Mouse (Mus musculus) cerebellum, adult (tissue): ENCODE data around the gene Synpo2.

Experiments
- ATAC-seq: cut with Nextera tagmentation; 2 replicates; pipeline ENCODE4 v1.9.2; 2017; ENCODE audit warnings: mild to moderate bottlenecking, moderate library complexity, mixed read lengths; ENCODE audit not compliant: insufficient number of reproducible peaks, low FRiP score, low TSS enrichment

Synpo2 gene

DNA sequence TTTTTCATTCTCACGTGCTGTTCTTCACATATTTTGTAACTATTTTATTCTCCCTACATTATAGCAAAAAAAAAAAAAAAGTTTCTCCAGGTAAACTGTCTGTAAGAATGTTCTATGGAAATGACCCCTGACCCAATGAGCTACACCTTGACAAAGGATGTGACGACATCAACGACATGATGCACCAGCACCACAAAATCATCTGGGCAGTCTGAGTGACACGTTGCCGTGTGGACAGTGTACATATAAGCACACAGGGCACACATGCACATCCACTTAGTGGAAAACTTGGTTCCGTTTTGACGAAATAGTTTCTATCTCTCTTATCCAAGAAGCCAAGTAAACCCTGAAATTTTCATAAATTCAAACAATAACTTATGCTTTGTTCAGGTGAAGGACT, 30.5 kb downstream of the Synpo2 start:
- ATAC-seq: no peak

DNA sequence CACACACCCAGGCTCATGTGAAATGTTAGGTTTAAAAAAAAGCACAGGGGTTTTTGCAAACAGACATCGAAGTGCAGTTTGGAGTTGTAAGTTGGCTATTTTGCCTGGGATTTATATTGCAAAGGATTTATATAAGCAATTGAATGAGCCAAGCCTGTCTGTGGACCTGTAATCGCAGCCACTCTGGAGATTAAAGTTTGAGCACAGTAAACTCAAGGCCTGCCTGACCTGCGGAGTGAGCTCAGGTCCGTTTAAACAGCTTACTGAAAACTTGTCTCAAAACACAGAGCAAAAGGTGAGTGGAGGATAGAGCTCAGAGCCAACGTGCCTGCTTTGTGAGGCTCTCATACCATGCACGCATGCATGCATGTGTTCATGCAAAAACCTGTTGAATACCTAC, 30.9 kb downstream of the Synpo2 start:
- ATAC-seq: no peak

DNA sequence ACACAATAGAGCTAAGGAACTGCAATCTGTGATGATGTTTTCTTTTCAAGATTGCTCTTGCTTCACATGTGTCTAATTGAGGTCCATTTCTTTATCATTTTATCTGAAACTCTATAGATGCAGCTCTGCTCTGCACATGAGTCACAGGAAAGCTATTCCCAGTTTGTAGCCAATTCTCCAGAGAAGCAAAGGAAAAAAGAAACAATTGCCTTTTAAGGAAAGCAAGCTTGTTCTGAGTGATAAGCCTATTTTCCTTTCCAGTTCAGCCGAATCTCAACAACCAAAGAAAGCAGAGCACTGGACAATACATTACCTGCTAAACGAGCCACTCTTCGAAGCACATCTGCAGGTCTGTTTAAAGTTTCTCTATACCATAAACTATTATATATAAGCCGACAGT, 31.3 kb downstream of the Synpo2 start:
- no peak for ATAC-seq

DNA sequence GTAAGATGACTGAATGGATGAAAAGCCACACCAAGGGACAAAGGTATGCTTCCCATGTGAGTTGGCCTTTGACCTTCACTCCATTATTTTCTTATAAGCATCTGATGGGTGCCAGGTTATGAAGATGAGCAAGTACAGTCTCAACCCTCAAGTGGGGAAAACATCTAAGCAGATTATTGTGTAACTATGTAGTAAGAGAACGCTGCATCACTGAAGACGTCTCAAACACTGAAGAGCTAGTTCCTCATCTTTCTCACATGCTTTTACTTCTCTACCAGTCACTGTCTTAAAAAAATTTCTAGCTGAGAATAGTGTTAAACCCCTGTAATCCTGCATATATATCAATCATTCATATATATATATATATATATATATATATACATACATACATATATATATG, 34.2 kb downstream of the Synpo2 start:
- no peak for ATAC-seq

DNA sequence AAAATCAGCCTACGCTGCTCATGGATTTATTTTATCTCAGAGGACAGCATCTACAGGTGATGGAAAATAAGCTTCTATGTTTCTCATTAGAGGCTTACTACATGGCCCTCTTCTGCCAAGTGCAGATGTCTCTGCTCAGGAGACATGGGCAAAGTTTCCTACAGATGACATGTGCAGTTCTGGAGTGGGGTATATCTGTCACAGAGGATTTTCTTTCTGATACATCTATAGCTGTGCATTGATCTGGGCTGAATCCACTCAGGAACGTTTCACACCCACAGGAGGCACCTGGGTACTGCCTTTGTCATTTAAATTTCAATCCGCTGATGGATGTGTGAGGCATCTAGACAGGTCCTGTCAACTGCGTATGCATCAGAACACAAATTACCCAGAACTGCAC, 42.2 kb downstream of the Synpo2 start:
- ATAC-seq: no peak

DNA sequence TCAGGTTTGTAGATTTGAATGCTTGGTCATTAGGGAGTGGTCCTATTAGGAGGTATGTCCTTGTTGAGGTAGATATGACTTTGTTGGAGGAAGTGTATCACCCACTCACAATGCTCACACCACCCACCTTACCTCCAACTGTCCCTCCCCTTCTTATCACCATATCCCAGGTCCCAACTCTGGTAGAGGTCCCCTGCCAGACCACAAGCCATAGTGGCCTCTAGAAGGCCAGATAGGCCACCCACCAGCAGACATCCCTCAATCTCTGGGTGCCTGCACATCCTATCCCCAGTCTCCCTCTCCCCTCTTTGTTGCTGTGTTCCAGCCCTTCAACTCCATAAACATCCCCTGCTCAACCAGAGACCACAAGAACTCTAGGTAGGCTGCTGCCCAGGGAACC, 44.3 kb downstream of the Synpo2 start:
- ATAC-seq: no peak

DNA sequence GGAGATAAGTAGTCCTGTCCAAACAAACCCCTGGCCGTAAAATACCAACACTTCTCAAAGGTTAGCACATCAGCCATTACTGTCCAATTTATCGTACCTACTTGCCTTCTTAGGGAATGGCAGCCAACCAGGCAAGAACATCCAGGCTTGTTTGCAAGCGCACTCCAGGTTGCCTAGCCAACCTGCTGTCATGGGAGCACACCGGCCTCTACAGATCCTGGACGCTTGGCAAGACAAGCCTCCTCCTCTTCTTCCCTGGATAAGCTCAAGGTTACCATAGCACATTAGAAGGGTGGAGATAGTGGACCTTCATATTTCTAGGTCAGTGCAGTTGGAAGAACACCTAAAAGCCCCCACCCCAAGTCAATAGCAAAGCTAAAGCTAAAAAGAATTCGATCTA, 45.6 kb downstream of the Synpo2 start:
- ATAC-seq: no peak

DNA sequence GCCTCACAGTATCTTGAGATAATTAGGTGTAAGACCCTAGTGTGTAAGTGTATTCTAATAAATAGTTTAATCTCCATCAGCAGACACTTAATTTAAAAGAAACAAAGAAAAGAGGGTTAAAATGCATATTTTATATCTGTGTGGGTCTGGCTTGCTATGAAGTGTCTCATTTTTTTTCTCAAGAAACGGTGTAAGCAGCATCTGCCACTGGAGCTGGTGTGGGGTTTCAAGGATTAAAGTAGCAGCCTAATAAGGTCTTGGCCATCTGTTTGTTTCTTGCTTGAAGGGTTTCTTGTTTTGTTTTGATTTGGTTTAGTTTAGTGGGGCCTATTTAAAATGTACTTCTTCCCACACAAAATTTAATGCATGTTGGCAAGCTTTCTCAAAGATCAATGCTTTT, 46.1 kb downstream of the Synpo2 start:
- ATAC-seq: no peak

DNA sequence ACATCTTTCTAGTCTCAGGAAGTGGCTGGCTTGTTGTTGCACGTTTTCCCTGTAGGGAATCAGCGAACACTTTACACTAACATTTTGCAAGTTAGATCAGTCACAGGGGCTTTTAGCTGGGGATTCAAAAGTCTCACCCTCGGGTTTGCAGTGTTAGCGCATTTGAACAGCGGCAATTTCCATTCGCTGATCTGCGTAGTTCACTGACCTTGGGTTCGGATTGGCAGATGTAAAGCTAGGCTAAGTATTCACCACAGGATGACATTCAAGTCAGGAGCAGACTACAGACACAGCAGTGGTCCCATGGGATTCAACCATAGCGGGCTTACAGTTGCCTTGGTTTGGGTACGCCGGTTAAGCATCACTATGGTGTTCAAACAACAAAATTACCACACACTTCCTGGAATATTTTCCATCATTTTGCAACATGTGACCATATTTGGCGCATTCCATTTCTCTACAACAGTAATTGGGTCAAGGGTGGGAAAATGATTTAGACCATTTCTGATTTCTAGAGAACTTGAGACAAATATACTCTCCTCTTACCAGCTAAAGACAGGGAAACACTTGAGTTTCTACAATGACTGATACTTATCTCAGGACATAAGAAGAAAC, 47.2 kb downstream of the Synpo2 start:
- no peak for ATAC-seq

DNA sequence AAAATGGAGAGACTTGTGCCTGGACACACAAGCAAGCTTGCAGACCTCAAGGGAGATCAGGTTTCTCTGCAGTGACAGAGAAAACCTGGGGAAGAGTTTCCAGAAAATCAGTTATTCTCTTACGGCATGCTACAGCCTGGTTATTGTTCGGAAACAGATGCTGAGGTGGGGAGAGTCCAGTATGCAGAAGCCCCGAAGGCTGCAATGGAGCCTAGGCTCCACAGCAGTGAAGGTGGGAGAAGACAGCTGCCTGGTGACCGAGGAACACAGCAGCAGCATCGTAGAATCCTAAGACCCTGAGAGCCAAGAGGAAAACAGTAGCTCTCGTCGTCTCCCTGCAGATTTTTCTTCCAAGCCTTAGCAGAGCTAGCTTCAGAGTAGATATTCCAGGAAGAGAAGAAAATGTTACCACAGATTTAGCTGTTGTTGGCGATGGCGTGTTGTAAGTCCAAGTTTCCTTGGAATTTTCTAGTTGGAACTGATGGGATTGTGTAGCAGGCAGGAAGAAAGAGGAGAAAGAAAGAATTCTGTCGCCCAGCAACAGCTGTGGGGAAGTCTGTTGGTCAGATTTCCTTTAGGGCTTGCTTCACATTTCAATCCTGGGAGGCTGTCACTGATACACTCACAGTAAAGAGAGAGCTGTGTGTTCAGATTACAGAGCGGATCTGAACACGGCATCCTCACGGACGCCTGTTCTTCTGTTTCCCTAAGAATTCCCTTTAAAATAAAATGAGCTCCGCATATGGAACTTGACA, 48.4 kb downstream of the Synpo2 start:
- ATAC-seq: no peak

DNA sequence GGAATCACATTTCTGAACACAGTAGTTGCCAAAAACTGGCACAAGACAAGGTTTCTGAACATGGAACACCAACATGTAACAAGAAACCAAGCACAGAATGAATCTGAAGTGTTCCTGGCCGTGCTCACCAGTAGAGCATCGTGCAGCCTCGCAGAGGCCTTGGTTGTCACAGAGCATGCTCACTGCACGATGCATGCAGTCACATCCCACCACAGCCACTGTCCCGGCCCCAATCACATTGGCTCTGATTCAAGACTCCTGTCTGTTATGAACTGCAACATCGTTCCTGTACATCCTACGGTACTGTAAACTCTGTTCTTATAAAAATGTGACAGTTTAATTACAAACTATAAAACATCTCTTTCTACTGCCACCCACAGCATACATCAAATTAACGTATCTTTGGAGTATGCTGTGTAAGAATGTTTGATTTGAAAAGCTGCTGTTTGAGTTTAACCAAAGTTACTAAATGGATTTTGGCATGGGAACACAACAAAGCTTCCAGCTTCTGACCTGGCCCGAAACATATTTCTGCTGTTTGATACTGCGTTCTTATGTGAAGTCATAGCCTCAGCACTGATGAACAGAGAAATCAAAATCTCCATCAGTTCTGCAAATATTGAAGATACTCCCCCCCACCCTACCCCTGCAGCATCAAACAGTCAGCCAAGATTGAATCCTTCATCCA, 50.6 kb downstream of the Synpo2 start:
- no peak for ATAC-seq

DNA sequence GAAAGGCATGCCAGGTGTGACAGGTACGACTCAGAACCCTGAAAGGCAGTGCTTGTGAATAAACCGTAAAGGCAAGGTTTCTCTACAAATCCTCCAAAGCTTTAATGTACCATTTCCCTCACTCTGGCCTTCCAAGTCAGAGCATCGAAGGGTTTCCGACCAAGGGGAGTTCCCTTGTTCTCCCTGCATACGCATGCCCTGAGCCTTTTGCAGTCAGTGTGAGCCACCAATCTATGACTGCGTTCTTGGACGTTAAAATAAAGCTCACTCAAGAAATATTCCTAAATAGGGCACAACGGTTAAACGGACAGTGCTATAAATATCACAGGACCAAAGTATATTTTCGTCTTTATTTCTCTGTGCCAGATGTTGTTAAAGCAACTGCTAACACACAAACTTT, 51.7 kb downstream of the Synpo2 start:
- no peak for ATAC-seq

DNA sequence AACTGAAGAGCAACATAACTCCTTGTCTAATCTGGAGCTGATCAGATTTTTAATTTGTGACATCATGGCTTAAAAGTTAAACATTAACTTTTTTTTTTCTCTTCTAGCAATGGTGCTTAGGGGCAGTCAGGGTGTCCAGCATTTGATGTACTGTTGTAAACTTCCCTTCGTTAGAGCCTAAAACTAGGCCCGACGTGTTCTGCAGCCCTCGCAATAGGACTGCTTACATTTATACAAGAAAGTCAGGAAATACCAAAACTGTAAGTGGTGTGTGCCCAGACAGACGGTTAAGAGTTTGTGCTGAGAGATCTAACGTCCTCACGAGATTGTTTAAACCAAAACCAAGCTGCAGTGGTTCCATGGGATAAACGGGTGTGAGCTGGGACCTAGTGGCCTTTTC, 56.4 kb downstream of the Synpo2 start:
- ATAC-seq: no peak

DNA sequence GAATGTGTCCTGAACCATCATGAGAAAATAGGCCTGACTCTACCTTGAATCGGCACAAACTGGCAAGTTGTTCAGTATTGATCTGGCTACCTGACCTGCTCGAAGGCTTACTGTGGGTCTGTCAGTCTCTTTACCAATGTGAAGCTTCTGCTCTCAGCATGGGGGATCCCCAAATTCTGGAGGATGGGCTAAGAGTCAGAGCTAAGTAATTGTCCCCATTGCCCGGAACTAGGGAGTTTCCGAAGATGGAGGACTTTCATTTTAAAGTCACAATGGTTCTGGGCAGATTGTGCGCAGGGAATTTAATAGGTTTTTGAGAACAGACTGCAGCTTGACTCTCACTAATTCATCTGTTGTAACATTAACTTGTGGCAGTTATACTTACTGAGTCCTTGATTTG, 56.9 kb downstream of the Synpo2 start:
- ATAC-seq: no peak

DNA sequence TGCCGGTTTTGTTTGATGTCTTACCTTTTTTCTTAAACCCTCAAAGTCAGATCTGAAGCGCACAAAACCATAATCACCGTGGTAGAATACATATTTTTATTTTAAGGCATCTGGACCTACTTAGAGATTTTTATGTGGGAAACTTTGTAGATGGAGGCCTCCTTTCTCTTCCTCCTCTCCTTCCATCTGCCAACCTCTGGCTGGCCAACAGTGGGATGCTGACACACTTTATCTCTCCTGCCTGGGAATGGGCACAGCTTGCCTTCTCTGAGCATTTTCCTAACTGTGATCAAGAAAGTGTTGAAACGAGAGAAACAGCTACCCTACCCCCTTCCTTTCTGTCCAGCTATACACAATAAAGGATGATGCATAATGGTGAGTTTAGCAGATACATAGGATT, 57.5 kb downstream of the Synpo2 start:
- no peak for ATAC-seq

DNA sequence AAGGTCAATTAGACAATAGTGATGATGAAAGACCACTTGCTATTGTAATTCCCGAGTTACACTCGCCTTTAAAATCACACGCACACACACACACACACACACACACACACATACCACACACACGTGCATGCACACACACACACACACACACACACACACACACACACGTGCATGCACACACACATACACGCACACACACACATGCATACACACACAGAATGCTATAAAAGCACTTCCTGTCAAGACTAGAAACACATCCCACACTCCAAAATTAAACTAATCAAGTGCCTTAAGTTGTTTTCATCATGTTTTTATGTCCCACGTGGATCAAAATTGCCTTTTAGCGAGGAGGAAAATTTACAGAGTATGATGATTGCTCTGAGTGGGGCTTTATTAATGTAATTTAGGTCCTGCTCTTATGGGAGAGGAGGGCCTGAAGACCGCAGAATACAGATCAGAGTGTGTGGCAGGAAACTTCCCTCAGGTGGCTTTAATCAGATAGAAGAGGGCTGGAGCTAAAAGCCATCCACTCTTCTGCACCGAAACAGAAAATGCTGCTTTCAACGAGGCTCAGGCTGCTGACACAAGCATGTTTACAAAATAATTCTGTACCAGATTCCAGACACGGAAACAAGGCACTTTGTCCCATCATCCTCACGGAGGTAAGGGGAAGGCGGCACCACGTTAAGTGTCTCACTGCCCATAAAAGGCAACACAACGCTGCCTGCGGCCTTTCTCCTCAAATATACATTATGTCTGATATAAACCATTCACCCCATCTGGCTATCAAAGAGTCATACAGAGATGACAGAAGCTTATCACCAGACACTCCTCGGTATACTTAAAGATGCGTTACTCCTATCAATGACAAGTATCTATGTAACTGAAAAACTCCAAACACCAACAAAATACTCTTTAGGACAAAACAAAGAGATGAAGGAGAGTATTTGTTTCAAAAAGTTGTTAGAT, 59.3 kb downstream of the Synpo2 start:
- no peak for ATAC-seq

DNA sequence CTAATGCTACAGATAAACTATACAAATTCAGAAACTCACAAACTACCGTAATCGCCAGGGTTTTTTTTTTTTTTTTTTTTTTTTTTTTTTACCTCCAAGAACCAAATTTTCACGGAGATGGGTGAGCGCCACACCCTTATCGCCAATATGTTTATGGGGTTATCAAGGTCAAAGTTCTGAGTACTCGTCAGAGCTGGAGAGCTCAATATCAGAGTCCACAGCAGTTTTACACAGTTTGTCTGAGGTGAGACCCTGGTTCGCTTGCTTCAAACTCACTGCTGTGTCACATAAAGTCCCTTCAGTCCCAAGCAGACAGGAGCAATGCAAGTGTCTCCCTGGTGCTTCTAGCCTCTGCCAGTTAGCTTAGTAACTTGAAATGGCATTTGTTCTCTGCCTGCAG, 60.8 kb downstream of the Synpo2 start:
- ATAC-seq: no peak

DNA sequence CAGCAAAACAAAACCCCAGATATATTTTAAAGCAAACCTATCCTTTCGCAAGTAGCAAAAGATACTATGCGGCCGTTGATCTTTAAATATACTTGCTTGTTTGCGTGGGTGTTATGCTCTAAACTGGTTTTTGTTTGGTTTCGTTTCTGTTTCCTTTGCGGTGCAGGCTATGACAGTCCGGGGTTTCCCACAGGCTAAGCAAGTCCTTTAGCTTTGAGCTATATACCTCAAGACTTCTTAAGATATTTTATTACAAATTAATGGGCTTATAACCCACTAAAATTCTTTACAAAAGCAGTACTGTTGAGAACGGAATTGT, 61.6 kb downstream of the Synpo2 start:
- no peak for ATAC-seq

DNA sequence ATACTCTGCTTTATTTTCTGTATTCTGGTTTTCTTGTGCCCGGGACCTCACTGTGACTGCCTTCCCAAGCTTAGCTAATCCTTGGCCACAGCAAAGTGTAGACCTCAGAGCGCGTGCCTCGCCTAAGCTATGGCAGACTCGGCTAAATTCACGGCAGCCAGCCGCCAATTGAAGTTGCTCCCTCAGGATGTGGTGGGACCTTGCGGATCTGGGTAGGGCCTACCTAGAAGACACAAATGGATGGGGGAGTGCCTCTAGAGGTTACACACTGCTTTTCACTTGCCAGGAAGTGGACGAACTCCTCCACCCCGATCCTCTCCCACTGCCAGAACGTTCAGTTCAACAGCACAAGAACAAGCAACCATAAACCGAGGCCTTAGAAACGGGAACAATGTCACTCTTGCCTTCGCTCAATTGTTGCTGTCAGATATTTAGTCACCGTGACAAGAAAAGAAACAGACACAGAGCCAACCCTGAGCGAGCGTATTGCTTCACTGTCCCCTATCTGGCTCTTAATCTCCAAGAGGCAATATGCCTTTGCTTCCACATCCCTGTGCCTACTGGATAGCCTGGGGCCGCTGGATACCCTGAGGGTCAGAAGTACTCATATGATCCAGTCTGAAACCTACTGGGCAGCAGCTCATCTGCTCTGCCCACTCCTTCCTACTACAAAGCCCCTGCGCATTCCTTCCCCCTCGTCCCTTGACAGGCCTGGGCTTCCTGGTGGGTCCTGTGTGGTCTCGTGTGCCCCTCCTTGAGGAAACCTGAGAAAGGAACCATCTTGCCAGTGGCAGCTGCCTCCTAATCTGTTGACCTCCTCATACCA, 62.2 kb downstream of the Synpo2 start:
- ATAC-seq: no peak

DNA sequence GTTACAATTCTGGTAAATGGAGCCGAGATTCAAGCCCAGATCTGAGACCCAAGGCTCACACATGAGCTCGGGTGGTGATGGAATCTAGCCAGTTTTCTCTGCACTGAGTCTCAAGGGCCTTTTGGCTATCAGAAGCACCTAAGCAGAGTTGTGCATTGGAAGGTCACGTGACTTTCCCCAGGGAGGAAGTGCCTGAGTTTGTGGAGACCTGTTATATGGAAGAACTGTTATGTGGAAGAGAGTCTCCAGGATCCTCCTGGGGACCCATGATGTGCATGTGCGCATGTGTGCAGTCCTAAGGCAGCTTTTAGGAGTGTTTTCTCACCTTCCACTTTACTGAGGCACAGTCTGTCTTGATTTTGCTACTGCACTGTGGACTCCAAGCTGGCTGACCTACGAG, 63.8 kb downstream of the Synpo2 start:
- ATAC-seq: no peak
